Mouse (Mus musculus) kidney, postnatal 25 days (tissue): ENCODE data around the gene Edn2.

Experiments used
- DNase-seq, 2 experiments: peaks; one replicate each; pipeline ENCODE4 v3.0.0; 2021; ENCODE audit warnings: mixed read lengths in 2 of 2

Edn2 gene

GRCm38 (mm10) chr4:120158714-120159310, 2.2 kb upstream of the Edn2 start:
- no peak for DNase-seq

- DNase-seq = no peak
Measured at GRCm38 (mm10) chr4:120162586-120162985, 1.6 kb downstream of the Edn2 start.

- peak; percentile 22 to 50 for DNase-seq
Measured at GRCm38 (mm10) chr4:120163242-120163641, 2.2 kb downstream of the Edn2 start.

GRCm38 (mm10) chr4:120164316-120164715, 3.3 kb downstream of the Edn2 start:
- DNase-seq = no peak

- no peak for DNase-seq
Measured at GRCm38 (mm10) chr4:120167778-120168177, 6.8 kb downstream of the Edn2 start.

- no peak for DNase-seq
Measured at GRCm38 (mm10) chr4:120168346-120168745, 7.3 kb downstream of the Edn2 start.

GRCm38 (mm10) chr4:120170387-120170936, 9.5 kb downstream of the Edn2 start:
- no peak for DNase-seq

GRCm38 (mm10) chr4:120172050-120172684, 11.2 kb downstream of the Edn2 start:
- peak in 1 of 2 experiments; percentile 40 for DNase-seq

- DNase-seq = no peak
Measured at GRCm38 (mm10) chr4:120179123-120179522, 18.1 kb downstream of the Edn2 start.

GRCm38 (mm10) chr4:120180535-120180934, 19.5 kb downstream of the Edn2 start:
- no peak for DNase-seq

GRCm38 (mm10) chr4:120184374-120184991, 23.5 kb downstream of the Edn2 start:
- DNase-seq = no peak

- no peak for DNase-seq
Measured at GRCm38 (mm10) chr4:120186441-120186840, 25.4 kb downstream of the Edn2 start.

- peak in 1 of 2 experiments; percentile 11 for DNase-seq
Measured at GRCm38 (mm10) chr4:120186934-120187333, 25.9 kb downstream of the Edn2 start.

GRCm38 (mm10) chr4:120188204-120188603, 27.2 kb downstream of the Edn2 start:
- no peak for DNase-seq

- no peak for DNase-seq
Measured at GRCm38 (mm10) chr4:120188651-120189161, 27.7 kb downstream of the Edn2 start.

- no peak for DNase-seq
Measured at GRCm38 (mm10) chr4:120189941-120190340, 28.9 kb downstream of the Edn2 start.

- DNase-seq = no peak
Measured at GRCm38 (mm10) chr4:120191987-120192386, 31.0 kb downstream of the Edn2 start.

- DNase-seq = no peak
Measured at GRCm38 (mm10) chr4:120194026-120194425, 33.0 kb downstream of the Edn2 start.

GRCm38 (mm10) chr4:120194965-120195364, 34.0 kb downstream of the Edn2 start:
- DNase-seq = no peak

- DNase-seq = no peak
Measured at GRCm38 (mm10) chr4:120199184-120199885, 38.3 kb downstream of the Edn2 start.

GRCm38 (mm10) chr4:120200551-120201266, 39.7 kb downstream of the Edn2 start:
- DNase-seq = no peak

- DNase-seq = no peak
Measured at GRCm38 (mm10) chr4:120204357-120204942, 43.4 kb downstream of the Edn2 start.
